Mouse (Mus musculus): ENCODE data around the gene Tap2.
"Not testable (repeated sequence)": the region's sequence is repeated elsewhere in the genome, so short reads cannot be mapped to it uniquely, and the experiment has no call there.

GRCm38 (mm10) chr17:34232021-34232420 lies 28.7 kb downstream of the Tap2 start:
- not testable (repeated sequence) for TF ChIP-seq GATA1, TAL1 (IDR thresholded peaks at IDR 0.05; ENCODE audit: low read length)

Data from erythroblast, embryonic 14.5 days (primary cell).